Mouse (Mus musculus): ENCODE data around the gene Dnah12. TPM values are rescaled to one million over a fixed set of nuclear protein-coding genes. Genes with fewer than 3 reads are reported as not detected.
A peak's percentile ranks its signal among the peaks of the same experiment; 100 is the strongest.

Gene Dnah12
- polyA plus RNA-seq, 1 experiment from 2014 or later: 0.01 TPM

DNA sequence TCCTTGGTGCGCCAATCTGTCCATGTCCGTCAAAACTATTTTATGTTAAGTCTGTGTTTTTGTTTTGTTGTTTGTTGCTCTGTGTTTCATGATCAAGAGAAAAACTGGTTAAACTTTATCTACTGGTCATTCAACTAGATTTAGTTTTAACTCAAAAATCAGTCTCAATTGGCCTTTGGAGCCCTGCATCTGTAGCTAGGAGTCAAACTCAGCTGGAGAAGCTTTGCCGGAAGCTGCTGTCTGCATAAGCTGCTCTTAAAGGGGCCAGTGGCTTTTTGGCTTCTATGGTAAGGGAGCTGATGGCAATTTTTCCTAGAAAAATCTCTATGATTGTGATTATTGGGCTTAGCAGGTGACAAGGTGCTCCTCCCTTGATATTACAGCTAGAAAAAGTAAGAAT is 241.8 kb downstream of the Dnah12 start:
- Histone ChIP-seq H3K9me3 (no peaks in the 10 kb centered on the region), H3K4me3 (no peak overlapping the region), H3K27ac (replicated peaks) (no peak overlapping the region), H3K27me3 (replicated peaks) (no peaks in the 10 kb centered on the region), H3K4me2 (no peak overlapping the region), H3K4me1 (no peaks in the 10 kb centered on the region), H3K36me3 (peaks cover 39% of the 10 kb centered on the region), H3K9ac (no peak overlapping the region)
- 81% methylated on average over 3 of the region's 3 CpGs for WGBS
- no peak for ATAC-seq (ENCODE audit: extremely low read depth, insufficient number of reproducible peaks, low FRiP score, low TSS enrichment)

DNA sequence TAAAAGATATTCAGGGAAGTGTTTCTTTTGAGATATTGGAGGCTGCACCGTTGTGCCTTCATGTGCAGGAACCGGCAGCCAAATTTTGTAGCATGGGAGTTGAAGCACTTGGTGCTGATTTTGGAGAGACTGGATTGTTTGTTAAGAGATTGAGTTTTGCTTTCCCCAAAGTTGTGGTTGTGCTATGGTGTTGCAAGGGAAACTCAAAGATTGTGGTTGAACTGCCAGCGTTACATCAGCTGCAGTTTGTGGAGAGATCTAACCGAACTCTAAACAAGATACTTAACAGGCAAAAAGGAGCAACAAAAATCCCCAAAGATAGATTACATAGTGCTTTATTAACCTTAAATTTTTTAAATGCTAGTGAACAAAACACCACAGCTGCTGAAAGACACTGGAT is 242.5 kb downstream of the Dnah12 start:
- H3K9ac ChIP-seq: no peak overlapping the region
- no peak overlapping the region for H3K4me3 ChIP-seq
- no peak overlapping the region for H3K27ac ChIP-seq (replicated peaks)
- no peaks in the 10 kb centered on the region for H3K9me3 ChIP-seq
- peaks cover 44% of the 10 kb centered on the region for H3K36me3 ChIP-seq
- no peak for ATAC-seq (ENCODE audit: extremely low read depth, insufficient number of reproducible peaks, low FRiP score, low TSS enrichment)
- WGBS: 72% methylated on average over 4 of the region's 4 CpGs
- no peaks in the 10 kb centered on the region for H3K4me1 ChIP-seq
- H3K27me3 ChIP-seq (replicated peaks): no peaks in the 10 kb centered on the region
- H3K4me2 ChIP-seq: no peak overlapping the region

Small RNAs within 50 kb of the gene (microRNA-seq; reads per million reads assigned to microRNA genes)
- 2.4 reads per million, percentile 6 among the genes with 10 or more reads in this experiment for gene Mir7672

Other genes starting within 250 kb of the Dnah12 start
- 98.1 and 101 TPM in 2 replicates for gene Slmap, start 158.3 kb upstream of the Dnah12 start, polyA plus RNA-seq (2015; fragmentation: Nextera tagmentation; extraction: Ambion mirVana)
- 18.4 and 24.1 TPM in 2 replicates for gene Dennd6a, start 119.4 kb upstream of the Dnah12 start, polyA plus RNA-seq (2015; fragmentation: Nextera tagmentation; extraction: Ambion mirVana)
- gene Arf4, start 55.2 kb upstream of the Dnah12 start, polyA plus RNA-seq (2015; fragmentation: Nextera tagmentation; extraction: Ambion mirVana): 440 and 447 TPM in 2 replicates
- gene Pde12, start 23.4 kb upstream of the Dnah12 start, polyA plus RNA-seq (2015; fragmentation: Nextera tagmentation; extraction: Ambion mirVana): 7.5 and 7.6 TPM in 2 replicates
- 0.63 and 0.84 TPM in 2 replicates for gene Asb14, start 201.3 kb downstream of the Dnah12 start, polyA plus RNA-seq (2015; fragmentation: Nextera tagmentation; extraction: Ambion mirVana)